Mouse (Mus musculus) C2C12 (cell line): ENCODE measurements at regions not wholly inside any gene's neighbourhood (a gene's known extent, or its start where the extent isn't known, plus 50 kb on each side); places are given as distances from the start of the nearest gene placed in this dataset.

ENCODE experiments used
- H3K27me3 ChIP-seq: one replicate; pipeline ENCODE4 v1.6.1; 2011; ENCODE audit not compliant: control insufficient read depth, insufficient read depth, insufficient read length
- H3K36me3 ChIP-seq: one replicate; pipeline ENCODE4 v1.6.1; 2011; ENCODE audit not compliant: control insufficient read depth, insufficient read depth
- H3K4me3 ChIP-seq: one replicate; pipeline ENCODE4 v1.5.1; 2011; ENCODE audit warnings: mild to moderate bottlenecking, control low read depth; ENCODE audit not compliant: poor library complexity, insufficient read depth, severe bottlenecking
- H3K79me2 ChIP-seq: one replicate; pipeline ENCODE4 v1.6.1; 2011; ENCODE audit not compliant: control insufficient read depth, insufficient read depth
- H3K79me3 ChIP-seq: one replicate; pipeline ENCODE4 v1.6.1; 2011; ENCODE audit warnings: low read depth, control low read depth
- H3ac ChIP-seq: one replicate; pipeline ENCODE3; 2011; ENCODE audit warnings: low read depth; ENCODE audit not compliant: control insufficient read depth, insufficient read length
- CEBPB ChIP-seq: IDR thresholded peaks from one replicate; pipeline ENCODE4 v1.6.1; 2011; ENCODE audit warnings: low read depth, mild to moderate bottlenecking, control low read depth, moderate library complexity
- CTCF ChIP-seq: IDR thresholded peaks from one replicate; pipeline ENCODE4 v1.5.1; 2011; ENCODE audit not compliant: control insufficient read depth, insufficient read depth, insufficient read length
- FOSL1 ChIP-seq: IDR thresholded peaks from one replicate; pipeline ENCODE4 v1.8.0; 2011; ENCODE audit warnings: mild to moderate bottlenecking, low read length; ENCODE audit not compliant: poor library complexity, insufficient read depth, severe bottlenecking
- MAX ChIP-seq: IDR thresholded peaks from one replicate; pipeline ENCODE4 v1.6.1; 2011; ENCODE audit warnings: mild to moderate bottlenecking, control low read depth
- MYOD1 ChIP-seq: IDR thresholded peaks from one replicate; pipeline ENCODE4 v1.6.1; 2011; ENCODE audit warnings: low read depth; ENCODE audit not compliant: control insufficient read depth, insufficient read length
- MYOG ChIP-seq: IDR thresholded peaks from one replicate; pipeline ENCODE4 v1.6.1; 2011; ENCODE audit not compliant: control insufficient read depth, insufficient read length; ENCODE audit errors: extremely low read depth
- USF1 ChIP-seq: IDR thresholded peaks from one replicate; pipeline ENCODE4 v1.6.1; 2011; ENCODE audit warnings: low read depth, mild to moderate bottlenecking, control low read depth, moderate library complexity

GRCm38 (mm10) chr13:39769228-39769627, 592.0 kb downstream of the Ofcc1 start:
- H3ac ChIP-seq, result no peak overlapping the region
- no peaks in the 10 kb centered on the region for H3K36me3 ChIP-seq
- H3K27me3 ChIP-seq, result no peaks in the 10 kb centered on the region
- H3K4me3 ChIP-seq, result no peak overlapping the region
- no peaks in the 10 kb centered on the region for H3K79me2 ChIP-seq
- H3K79me3 ChIP-seq, result no peaks in the 10 kb centered on the region
- TF ChIP-seq CEBPB, result no peak
- TF ChIP-seq MAX, result no peak
- TF ChIP-seq CTCF, result no peak
- TF ChIP-seq MYOG, result no peak
- TF ChIP-seq FOSL1, result no peak
- no peak for TF ChIP-seq USF1

- Histone ChIP-seq H3ac (no peak overlapping the region), H3K36me3 (no peaks in the 10 kb centered on the region), H3K4me3 (no peak overlapping the region), H3K79me2 (no peaks in the 10 kb centered on the region), H3K27me3 (no peaks in the 10 kb centered on the region), H3K79me3 (no peaks in the 10 kb centered on the region)
- no peak for TF ChIP-seq CTCF
- no peak for TF ChIP-seq MYOG
- no peak for TF ChIP-seq FOSL1
- TF ChIP-seq USF1, result no peak
- TF ChIP-seq MAX, result no peak
- TF ChIP-seq MYOD1, result no peak
- no peak for TF ChIP-seq CEBPB
Observed at GRCm38 (mm10) chr13:39766897-39767296, 594.4 kb downstream of the Ofcc1 start.
